Mouse (Mus musculus) heart, postnatal 10 days (tissue): ENCODE data around the gene Mylk. TPM values are rescaled to one million over a fixed set of nuclear protein-coding genes. Genes with fewer than 3 reads are reported as not detected.

ENCODE experiments used
- DNase-seq, 2 experiments: peaks; one replicate each; pipeline ENCODE4 v3.0.0; 2021
- intact Hi-C: fragments of 180-260 bp; cut with DNase I; formaldehyde crosslinking; loops from one replicate; pipeline ENCODE4 v1.15.1; 2025
- total RNA-seq, 2 experiments: library from RNA; stranded (reverse); gene quantifications; 2 replicates each; pipeline ENCODE4 v1.2.3; 2021

Mylk gene
- total RNA-seq, 2 experiments from 2014 or later: 38.2 to 41.8 TPM

DNA sequence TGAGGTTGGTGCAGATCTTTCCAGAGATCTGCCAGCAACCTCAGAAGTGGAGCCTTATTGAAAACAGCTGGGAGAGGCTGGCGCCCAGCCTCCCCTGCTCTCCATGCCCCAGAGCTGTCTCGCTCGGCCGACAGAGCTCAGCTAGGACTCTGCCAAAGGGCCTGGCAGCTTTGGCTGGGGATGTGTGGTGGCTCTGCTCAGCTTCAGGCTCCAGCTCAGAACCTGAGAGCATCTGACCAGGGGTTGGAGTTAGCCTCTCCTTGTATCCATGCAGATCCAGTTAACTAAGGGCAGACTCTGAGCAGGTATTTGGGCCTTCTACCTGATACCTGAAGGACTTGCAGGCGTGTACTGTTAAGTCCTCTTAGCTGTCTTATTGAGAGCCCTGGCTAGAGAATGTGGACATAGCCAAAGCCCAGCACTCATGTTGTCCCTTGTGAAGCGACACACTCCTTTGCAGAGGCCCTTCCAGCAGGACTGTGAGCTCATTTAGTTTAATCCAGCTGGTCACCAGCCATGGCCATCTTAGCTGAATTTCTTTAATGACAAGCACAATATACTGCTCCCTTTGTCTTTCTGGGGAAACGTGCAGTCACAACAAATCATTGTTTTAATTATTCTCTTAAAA is 94.8 kb downstream of the Mylk start:
- peak in 1 of 2 experiments; percentile 11 for DNase-seq
- intact Hi-C loops: no loop called here

DNA sequence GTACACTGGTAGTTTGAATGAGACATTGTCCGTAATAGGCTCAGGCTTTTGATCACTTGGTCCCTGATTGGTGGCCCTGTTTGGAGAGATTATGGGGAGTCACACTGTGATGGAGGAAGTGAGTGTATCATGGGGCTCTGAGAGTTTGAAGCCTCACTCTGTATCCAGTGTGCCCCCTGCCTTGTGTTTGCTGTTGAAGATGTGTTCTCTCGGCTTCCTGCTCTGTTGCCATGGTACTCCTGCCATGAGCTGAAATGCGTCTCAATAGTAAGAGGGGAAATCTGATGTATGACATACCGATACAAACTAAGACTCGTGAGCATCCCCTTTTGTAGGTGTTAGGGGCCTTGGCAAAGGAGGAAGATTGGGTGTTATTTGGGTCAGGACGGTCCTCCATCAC is 99.8 kb downstream of the Mylk start:
- intact Hi-C loops: no loop called here
- DNase-seq: no peak

GRCm38 (mm10) chr16:34847638-34848037 is 102.6 kb downstream of the Mylk start:
- intact Hi-C loops: no loop called here
- no peak for DNase-seq

DNA sequence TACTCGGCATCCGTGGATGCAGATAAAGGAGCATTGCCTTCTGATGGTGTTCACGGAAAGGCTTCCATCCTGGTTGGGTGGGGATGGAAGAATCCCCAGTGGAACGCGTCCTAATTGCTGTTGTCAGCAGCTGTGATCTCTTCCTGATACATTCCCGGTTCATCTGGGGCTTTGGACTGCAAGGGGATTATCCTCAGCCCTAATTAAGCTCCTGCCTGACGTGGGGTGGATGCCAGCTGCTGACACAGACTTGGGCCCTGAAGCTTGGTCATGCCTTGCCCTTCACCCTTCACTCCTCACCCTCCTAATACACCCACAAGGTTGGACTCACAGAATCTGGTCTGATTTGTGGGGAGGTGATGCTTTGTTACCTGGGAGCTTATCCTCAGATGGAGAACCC is 109.1 kb downstream of the Mylk start:
- intact Hi-C loops: no loop called here

DNA sequence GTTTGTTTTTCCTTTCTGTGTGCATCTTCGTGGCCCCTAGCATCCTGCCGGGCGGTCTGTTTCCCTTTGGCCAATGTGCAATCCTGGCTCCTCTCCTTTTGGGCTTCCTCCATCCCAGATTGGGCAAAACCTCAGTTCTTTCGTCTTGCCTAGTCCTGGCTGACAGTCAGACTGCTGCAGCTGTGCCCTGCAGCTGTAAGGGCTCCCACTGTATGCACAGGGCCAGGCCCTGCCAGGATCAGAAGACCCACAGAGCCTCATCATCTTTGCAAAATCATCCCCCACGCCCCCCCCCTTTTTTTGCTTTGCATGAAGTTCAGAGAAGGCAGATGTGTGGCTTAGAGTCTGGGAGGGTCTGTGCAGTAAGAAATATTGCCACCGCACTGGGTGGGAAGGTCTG is 110.1 kb downstream of the Mylk start:
- intact Hi-C loops: no loop called here
- no peak for DNase-seq

More for the DNA sequence above, 109.1 kb downstream of the Mylk start:
- no peak for DNase-seq

- no peak for DNase-seq
- intact Hi-C loops: no loop called here
These were observed 110.7 kb downstream of the Mylk start for GRCm38 (mm10) chr16:34855751-34856150.

DNA sequence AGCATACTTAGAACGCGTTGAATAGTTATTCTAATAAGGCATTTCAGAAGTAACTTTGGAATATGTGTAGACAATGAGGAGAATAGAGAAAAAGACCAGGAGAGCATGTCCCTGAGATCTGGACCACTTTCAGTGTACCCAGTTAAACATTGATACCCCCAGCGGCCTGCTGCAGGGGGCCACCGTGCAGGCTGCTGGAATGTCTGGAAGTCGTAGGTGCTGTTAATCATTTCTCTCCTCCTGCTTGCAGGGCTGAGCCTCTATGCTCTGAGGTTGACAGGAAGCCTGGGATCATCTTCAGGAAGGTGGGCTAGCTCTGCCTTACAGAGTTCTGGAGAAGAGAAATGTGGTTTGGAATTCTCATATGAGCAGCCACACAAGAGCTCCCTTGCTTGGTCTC is 112.6 kb downstream of the Mylk start:
- intact Hi-C loops: no loop called here
- DNase-seq: no peak

DNA sequence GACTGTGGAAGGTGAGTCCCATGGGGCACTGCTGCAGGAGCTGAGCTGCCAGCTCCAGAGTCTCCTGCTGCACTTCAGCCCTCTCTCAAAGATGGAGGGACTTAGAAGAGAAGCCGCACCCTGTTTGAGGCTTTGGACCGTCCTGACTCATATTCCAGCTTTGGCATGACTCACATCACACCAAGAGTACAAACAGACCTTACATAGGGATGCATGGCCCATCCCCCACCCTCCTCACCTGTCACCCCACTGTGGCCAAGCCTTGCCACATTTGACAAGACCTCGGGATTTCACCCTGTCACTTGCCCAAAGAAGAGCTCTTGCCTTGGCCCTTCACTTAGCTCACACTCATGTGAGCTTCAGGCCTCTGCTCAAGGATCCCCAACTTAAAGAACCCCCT is 115.8 kb downstream of the Mylk start:
- DNase-seq: no peak
- intact Hi-C loops: no loop called here

DNA sequence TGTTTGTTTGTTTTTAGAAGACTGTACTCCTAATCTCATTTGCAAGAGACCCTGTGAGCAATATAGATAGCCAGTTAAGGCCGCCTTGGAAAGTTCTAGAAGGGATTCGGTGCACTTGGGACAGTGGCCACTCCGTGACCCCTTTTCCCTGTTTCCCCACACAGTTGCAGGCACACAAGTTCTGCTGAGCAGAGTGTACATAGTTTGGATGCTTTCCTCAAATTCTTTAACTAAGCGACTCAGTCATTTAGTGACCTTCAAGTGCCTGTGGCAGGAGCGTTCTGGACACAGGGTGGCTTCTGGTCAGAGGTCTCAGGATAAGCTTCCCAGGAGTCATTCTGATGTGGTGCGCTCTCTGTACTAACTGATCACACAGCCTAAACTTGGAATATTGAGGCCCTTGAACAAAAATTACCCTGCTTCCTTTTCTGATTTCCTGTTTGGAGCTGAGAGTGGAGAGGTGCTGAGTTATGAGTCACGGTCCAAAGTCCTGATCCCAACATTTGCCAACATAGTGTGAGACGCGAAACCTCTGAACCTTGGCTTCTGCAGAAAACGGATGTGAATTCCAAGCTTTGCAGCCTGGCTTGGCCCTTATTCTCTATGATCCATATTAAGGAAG is 116.8 kb downstream of the Mylk start:
- DNase-seq: peak in 1 of 2 experiments; percentile 13
- intact Hi-C loops: no loop called here

- no peak for DNase-seq
- intact Hi-C loops: no loop called here
These were observed 120.4 kb downstream of the Mylk start for GRCm38 (mm10) chr16:34865373-34865772.

DNA sequence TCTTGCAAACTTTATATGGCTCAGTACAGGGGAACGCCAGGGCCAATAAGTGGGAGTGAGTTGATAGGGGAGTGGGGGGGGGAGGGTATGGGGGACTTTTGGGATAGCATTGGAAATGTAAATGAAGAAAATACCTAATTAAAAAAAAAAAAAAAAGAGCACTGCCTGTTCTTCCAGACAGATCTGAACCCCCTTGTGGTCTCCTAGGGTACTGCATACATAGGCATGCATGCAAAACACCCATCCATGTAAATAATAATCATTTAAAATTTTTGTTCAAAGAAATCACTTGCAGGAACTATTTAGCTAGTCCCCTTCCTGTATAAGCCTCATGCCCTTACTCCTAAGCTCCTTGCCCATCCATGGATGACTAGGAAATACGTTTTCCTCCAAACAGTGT is 122.2 kb downstream of the Mylk start:
- intact Hi-C loops: no loop called here
- peak in 1 of 2 experiments; percentile 26 for DNase-seq

DNA sequence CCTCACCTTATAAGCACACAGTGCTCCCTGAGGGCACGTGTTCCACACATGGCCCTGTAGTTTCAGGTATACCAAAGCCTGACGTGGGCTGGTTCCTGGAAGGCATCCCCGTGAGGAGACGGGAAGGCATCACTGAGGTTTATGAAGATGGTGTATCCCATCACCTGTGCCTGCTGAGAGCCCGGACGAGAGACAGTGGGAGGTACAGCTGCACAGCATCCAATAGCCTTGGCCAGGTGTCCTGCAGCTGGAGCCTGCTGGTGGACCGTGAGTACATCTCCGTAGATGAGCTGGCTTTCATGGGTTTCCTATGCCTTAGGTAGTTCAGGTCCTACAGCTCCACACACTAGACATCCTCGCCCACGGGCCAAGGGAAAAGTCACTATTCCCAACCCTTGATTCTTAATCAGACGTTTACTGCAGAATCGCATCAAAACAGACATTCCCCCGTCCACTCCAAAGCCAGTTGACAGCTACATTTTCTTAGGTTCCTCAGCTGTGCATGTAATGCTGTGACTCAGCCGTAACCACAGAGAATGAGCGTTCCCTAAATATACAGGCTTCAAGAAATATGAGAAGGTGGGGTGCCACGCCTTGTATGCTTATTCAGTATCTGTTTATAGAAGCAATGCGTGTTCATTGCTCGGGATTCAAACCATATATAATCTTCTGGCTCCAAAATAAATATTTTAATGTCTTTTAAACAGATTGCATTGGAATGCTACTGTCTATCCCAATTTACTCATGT is 135.2 kb downstream of the Mylk start:
- intact Hi-C loops: no loop called here
- DNase-seq: no peak

- no peak for DNase-seq
- intact Hi-C loops: no loop called here
These were observed 135.8 kb downstream of the Mylk start for GRCm38 (mm10) chr16:34880815-34881214.

DNA sequence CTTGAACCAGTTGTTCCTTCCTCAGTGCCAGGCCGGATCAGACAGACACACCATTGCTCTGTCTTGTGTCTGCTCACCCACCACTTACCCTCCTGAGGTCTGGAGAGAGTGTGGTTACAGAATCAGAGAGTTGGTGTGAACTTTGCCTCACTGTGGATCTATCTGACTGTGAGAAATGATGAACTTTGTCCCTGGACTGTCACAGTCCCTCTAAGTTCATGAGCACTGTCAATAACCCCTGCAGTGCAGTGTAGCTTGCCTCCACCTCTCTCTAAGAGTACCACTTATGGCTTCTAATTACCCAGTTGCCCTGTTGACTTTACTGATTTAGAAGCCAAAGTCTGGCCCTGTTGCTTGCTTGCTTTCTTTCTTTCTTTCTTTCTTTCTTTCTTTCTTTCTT is 142.0 kb downstream of the Mylk start:
- intact Hi-C loops: no loop called here
- no peak for DNase-seq

DNA sequence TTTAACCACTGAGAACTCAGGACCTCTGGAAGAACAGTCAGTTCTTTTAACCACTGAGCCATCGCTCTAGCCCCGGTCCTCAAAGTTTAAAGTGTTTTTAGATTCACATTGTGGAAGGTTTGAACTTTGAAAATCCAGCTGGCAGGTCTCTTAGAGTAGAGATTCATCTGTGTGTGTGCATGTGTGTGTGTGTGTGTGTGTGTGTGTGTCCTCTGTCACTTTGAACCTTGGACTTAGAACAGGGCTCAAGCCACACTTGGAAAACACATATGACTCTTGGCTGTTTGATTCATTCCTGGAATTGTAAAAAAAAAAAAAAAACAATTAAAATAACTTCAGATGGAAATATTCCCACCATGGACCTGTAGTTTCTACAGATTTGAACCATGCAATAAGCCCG is 149.0 kb downstream of the Mylk start:
- DNase-seq: no peak
- intact Hi-C loops: no loop called here

DNA sequence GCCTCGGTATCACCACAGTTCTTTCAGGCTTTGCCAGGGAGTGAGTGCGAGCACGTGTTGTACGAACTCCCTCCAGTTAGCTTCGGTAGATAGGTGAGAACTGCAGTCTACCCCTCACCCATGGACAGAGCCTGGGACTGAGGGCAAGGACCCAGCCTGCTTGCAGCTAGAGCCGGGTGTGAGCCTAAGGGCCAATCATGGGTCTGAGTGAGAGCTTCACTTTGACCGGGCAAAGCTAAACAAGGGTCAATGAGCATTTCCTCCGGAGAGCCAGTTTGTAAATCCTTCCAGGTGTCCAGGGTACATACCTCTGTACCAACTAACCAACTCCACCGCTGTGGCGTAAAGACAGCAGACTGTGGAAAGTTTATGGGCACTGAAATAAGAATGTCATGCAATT is 150.9 kb downstream of the Mylk start:
- no peak for DNase-seq
- intact Hi-C loops: no loop called here

- intact Hi-C loops: no loop called here
- no peak for DNase-seq
These were observed 152.0 kb downstream of the Mylk start for GRCm38 (mm10) chr16:34896996-34897395.

DNA sequence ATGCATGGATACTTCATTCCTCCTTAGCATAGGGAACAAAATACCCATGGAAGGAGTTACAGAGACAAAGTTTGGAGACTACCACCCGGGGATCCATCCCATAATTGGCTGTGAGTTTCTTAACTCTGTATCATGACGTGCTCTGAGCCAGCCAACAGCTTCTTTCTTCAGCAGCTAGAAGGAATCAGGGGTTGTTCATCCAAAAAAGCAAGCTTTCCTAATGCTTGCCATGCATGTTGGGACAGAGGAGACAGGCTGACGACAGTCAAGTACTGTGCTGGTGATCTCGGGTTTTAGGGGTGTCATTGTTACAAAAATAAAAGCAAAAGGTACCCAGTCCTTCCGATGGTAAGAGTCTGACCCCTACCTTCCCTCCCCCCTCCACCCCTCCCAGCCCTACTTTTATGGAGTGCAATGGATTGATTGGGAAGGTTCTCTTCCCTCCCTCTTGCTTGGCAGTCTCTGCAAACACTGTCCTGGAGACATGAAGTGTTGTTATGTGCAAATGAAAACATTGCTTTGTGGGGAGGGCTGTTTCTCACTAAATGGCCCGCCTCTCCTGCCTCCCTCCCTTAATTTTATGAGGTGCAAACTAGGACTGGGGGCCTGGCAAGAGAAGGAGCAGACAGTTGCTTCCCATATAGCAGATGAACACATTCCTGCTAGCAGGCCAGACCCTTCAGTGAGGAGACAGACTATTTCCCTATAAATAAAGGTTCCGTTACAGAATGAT is 153.2 kb downstream of the Mylk start:
- intact Hi-C loops: no loop called here
- no peak for DNase-seq

GRCm38 (mm10) chr16:34899071-34899808 is 154.2 kb downstream of the Mylk start:
- intact Hi-C loops: no loop called here
- DNase-seq: no peak

DNA sequence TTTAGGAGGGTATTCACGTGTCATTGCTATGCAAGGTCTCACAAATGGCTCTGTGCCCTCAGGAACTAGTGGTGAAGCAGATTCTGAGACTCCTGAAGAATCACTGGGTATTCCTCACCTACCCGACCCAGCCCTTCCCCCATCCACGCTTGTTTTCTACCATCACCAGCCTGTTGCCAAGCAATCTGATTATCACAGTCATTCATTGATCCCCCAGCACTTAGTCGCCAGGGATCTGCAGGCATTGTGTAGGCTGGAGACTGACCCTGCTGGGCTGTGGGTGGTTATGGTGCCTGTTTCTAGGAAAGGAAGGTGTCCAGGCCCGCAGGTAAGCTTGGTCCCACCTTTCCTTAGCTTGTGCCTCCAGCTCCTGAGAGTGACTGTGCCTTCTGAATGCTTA is 155.0 kb downstream of the Mylk start:
- intact Hi-C loops: no loop called here
- DNase-seq: no peak

GRCm38 (mm10) chr16:34900471-34900870 is 155.5 kb downstream of the Mylk start:
- intact Hi-C loops: no loop called here
- no peak for DNase-seq
